In the genomic region with DNA sequence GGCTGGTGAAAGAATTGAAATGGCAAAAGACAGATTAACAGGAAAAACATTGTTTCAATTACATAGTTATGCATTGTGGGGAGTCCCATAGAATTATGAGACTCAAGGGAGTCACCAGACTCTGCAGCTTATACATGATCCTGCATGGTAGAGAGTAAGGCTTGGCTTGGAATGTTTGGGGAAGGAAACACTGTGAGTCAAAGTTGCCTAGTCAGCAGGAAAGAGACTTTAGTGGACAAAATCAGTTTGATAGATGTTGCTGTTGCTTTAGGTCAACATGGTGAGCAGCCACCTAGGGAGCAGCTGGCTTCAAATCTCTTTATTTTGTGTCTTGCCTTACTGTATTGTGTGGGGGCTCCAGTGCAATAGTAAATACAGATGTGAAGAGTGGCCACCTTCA, we compare ENCODE assay signal across 26 mouse cellular contexts.
"Had no signal": no experiment of that assay in that cellular context is flagged by ENCODE, and none has a peak within 500 bp of the region (broad histone marks: within the 10 kb centered on the region; RNA-seq: fewer than 3 reads in every experiment).

No protein-coding gene starts in this region.

- H3K9ac ChIP-seq: heart, embryonic 12.5 days; hindbrain, embryonic 12.5 days; hindbrain, embryonic 14.5 days; intestine, embryonic 15.5 days; kidney, embryonic 15.5 days; limb, embryonic 13.5 days; limb, embryonic 15.5 days; liver, embryonic 12.5 days had no signal

- H3K36me3 ChIP-seq: heart, embryonic 10.5 days; heart, embryonic 12.5 days; hindbrain, embryonic 10.5 days; hindbrain, embryonic 12.5 days; intestine, embryonic 15.5 days; kidney, embryonic 15.5 days; limb, embryonic 13.5 days; limb, embryonic 15.5 days; liver, embryonic 12.5 days had no signal

- H3K9me3 ChIP-seq: heart, embryonic 10.5 days; hindbrain, embryonic 10.5 days; hindbrain, embryonic 12.5 days; intestine, embryonic 15.5 days; kidney, embryonic 15.5 days; limb, embryonic 13.5 days; limb, embryonic 15.5 days; liver, embryonic 12.5 days had no signal

- H3K4me2 ChIP-seq: heart, embryonic 12.5 days; hindbrain, embryonic 12.5 days; hindbrain, embryonic 14.5 days; intestine, embryonic 15.5 days; kidney, embryonic 15.5 days; limb, embryonic 13.5 days; limb, embryonic 15.5 days; liver, embryonic 12.5 days had no signal

- H3K27me3 ChIP-seq: heart, embryonic 12.5 days; hindbrain, embryonic 12.5 days; intestine, embryonic 15.5 days; kidney, embryonic 15.5 days; limb, embryonic 13.5 days; limb, embryonic 15.5 days had no signal

- H3K4me3 ChIP-seq: gastrocnemius, adult 2 months; heart, embryonic 10.5 days; heart, embryonic 12.5 days; hindbrain, embryonic 10.5 days; hindbrain, embryonic 12.5 days; intestine, embryonic 15.5 days; kidney, embryonic 15.5 days; limb, embryonic 13.5 days; limb, embryonic 15.5 days; liver, embryonic 12.5 days had no signal

- DNase-seq: gastrocnemius, adult 2 months; gastrocnemius, postnatal 10 days; gastrocnemius, postnatal 25 days; heart, postnatal 10 days; heart, postnatal 4 days; kidney, adult 11 months; kidney, adult 2 months; kidney, adult 9 months; kidney, postnatal 14 days; kidney, postnatal 36 days; layer of hippocampus, adult 9-11 months; layer of hippocampus, postnatal 36 days; left cerebral cortex, postnatal 4 days had no signal

- H3K4me1 ChIP-seq: heart, embryonic 10.5 days; heart, embryonic 12.5 days; hindbrain, embryonic 10.5 days; hindbrain, embryonic 12.5 days; intestine, embryonic 15.5 days; limb, embryonic 15.5 days had no signal

- H3K27ac ChIP-seq: gastrocnemius, adult 2 months; heart, embryonic 10.5 days; hindbrain, embryonic 10.5 days; hindbrain, embryonic 12.5 days; hindbrain, embryonic 14.5 days; intestine, embryonic 15.5 days; kidney, embryonic 15.5 days; kidney, postnatal 0 days; limb, embryonic 13.5 days; limb, embryonic 15.5 days; liver, embryonic 12.5 days had no signal

- ATAC-seq: hindbrain, embryonic 16.5 days; inflammation-experienced regulatory T-cells, adult 6 months; intestine, embryonic 15.5 days; liver, embryonic 12.5 days had no signal
